Mouse (Mus musculus) bone marrow, adult 2 months (tissue): ENCODE data around the gene Arap2.

ENCODE experiments used
- CTCF ChIP-seq: fragments of 200-500 bp; IDR thresholded peaks from 2 replicates; pipeline ENCODE4 v1.5.1; 2011; ENCODE audit warnings: low read length, control low read depth; ENCODE audit not compliant: control insufficient read depth, insufficient read depth
- POLR2A ChIP-seq: fragments of 200-500 bp; IDR thresholded peaks from 2 replicates; pipeline ENCODE4 v1.6.1; 2011; ENCODE audit warnings: low read depth, mild to moderate bottlenecking, control low read depth, low read length, borderline replicate concordance; ENCODE audit not compliant: control insufficient read depth

- TF ChIP-seq POLR2A (no peak), CTCF (no peak)
Measured at GRCm38 (mm10) chr5:62628901-62629300, 137.1 kb downstream of the Arap2 start.
